Mouse (Mus musculus) forebrain, embryonic 11.5 days (tissue): Measurements from ENCODE around the gene Gm20388. TPM values are rescaled to one million over a fixed set of nuclear protein-coding genes. Genes with fewer than 3 reads are reported as not detected.

Experiments used
- ATAC-seq: fragments of 200-750 bp; cut with Nextera tagmentation; replicated peaks from 2 replicates; pipeline ENCODE4 v1.8.0; 2017; ENCODE audit warnings: moderate TSS enrichment; ENCODE audit not compliant: low FRiP score
- DNase-seq: peaks from one replicate; pipeline ENCODE4 v3.0.0-alpha.2; 2017; ENCODE audit warnings: low spot score
- H3K27ac ChIP-seq: fragments of 300-500 bp; sonication (generic); 2 replicates; pipeline ENCODE4 v1.5.1; 2014; ENCODE audit warnings: low read depth, low read length
- H3K27me3 ChIP-seq: fragments of 300-500 bp; sonication (generic); 2 replicates; pipeline ENCODE4 v1.6.1; 2014; ENCODE audit warnings: mild to moderate bottlenecking, low read length, mixed read lengths; ENCODE audit not compliant: control insufficient read depth, insufficient read depth
- H3K36me3 ChIP-seq: fragments of 300-500 bp; sonication (generic); 2 replicates; pipeline ENCODE4 v1.6.1; 2014; ENCODE audit warnings: mild to moderate bottlenecking, low read length, moderate library complexity, mixed read lengths; ENCODE audit not compliant: control insufficient read depth, insufficient read depth
- H3K4me1 ChIP-seq: fragments of 300-500 bp; sonication (generic); replicated peaks from 2 replicates; pipeline ENCODE4 v1.6.1; 2014; ENCODE audit warnings: low read length, mixed read lengths; ENCODE audit not compliant: control insufficient read depth, insufficient read depth
- H3K4me2 ChIP-seq: fragments of 300-500 bp; sonication (generic); 2 replicates; pipeline ENCODE4 v1.6.1; 2014; ENCODE audit warnings: low read depth, mild to moderate bottlenecking, low read length, moderate library complexity, mixed read lengths; ENCODE audit not compliant: severe bottlenecking
- H3K4me3 ChIP-seq: fragments of 300-500 bp; sonication (generic); 2 replicates; pipeline ENCODE4 v1.5.1; 2014; ENCODE audit warnings: low read depth, low read length
- H3K9ac ChIP-seq: fragments of 300-500 bp; sonication (generic); 2 replicates; pipeline ENCODE4 v1.6.1; 2014; ENCODE audit warnings: low read length
- H3K9me3 ChIP-seq: fragments of 300-500 bp; sonication (generic); 2 replicates; pipeline ENCODE4 v1.6.1; 2016; ENCODE audit warnings: low read length, mixed read lengths; ENCODE audit not compliant: control insufficient read depth
- WGBS: fragments of 180-500 bp; shearing (Covaris S2); extraction: QIAGEN DNeasy Blood & Tissue Kit; methylation state at CpG from one replicate; pipeline ENCODE4 v1.1.7; 2014; 5-methylcytosine and 5-hydroxymethylcytosine counted together
- polyA plus RNA-seq: library from polyadenylated mRNA; unstranded; fragments of >200 nt; fragmentation: Nextera tagmentation; extraction: Ambion mirVana; gene quantifications from 2 replicates; pipeline ENCODE4 v1.2.1, GENCODE M21; 2014

The Gm20388 gene
- polyA plus RNA-seq, 1 experiment from 2014 or later: not detected

DNA sequence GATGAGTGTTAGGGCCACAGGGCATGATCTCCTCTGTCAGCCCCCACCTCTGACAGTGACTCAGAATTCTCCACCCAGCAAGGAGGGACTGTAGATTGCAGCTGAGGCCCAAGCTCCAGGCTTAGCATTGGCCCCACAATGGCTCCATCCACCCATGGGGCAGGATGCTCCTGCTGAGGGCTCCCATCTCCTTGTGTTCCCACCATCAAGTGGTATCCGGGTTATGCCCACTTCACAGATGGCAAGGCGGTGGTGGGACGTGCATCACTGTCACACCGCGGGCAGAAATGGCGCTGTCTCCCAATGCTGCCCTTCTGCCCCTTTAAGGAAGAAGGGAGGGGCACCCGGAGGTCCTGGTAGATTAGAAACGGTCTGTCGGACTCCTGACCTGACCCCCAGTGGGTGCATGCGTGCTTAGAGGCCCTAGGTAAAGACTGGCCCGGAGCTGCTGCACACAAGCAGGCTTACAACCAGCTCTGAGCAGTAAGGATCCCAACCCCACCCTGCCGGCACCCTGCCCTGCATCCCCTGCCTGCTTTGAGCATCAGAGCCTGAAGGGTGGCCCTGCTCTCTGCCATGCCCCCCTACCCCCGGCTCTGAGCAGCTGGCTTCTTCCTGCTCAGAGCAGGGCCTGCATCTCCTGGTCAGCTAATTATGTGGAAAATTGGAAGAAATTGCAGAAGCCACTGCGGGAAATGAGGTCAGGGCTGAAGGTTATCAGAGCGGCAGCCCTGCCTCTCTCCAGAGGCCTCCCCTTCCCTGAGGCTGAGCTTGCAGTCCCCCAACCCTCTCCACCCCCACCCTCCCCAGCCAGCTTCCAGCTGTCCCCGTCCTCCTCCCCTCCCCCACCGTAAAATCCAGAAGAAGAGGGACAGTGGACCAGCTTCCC lies 384.6 kb downstream of the Gm20388 start:
- no peak overlapping the region for H3K4me3 ChIP-seq
- peak overlapping the region; percentile 43 for H3K9ac ChIP-seq
- no peaks in the 10 kb centered on the region for H3K9me3 ChIP-seq
- peaks cover 8% of the 10 kb centered on the region for H3K27me3 ChIP-seq
- H3K27ac ChIP-seq: peak overlapping the region; percentile 86
- no peaks in the 10 kb centered on the region for H3K36me3 ChIP-seq
- H3K4me2 ChIP-seq: peak overlapping the region; percentile 26; the same call in 1 of the 2 replicates
- WGBS: 18% methylated on average over 15 of the region's 17 CpGs
- DNase-seq (peak; percentile 71), ATAC-seq (peak; percentile 32; the same call in 1 of the 2 replicates)
- H3K4me1 ChIP-seq: peaks cover 73% of the 10 kb centered on the region

DNA sequence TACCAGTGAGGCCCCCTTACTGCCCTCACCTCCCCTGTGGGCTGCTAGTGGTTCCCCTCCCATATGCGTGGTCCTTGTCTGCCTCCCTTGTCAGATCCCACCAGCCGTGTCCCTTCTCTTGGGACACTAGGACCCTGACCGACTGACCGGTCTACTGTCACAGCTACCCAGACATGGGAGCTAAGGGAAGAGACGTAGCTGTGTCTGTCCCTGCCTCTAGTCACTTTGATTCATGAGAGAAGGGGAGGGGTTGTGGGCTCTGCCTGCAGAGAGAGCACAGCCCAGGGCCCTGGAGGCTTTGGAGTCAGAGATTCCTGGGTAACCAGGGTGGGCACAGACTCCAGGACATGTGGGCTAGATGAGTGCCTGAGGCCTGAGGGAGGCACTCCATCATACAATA lies 386.4 kb downstream of the Gm20388 start:
- WGBS: 48% methylated on average over 5 of the region's 5 CpGs
- Histone ChIP-seq H3K4me1 (peaks cover 77% of the 10 kb centered on the region), H3K9ac (peak overlapping the region; percentile 37; the same call in 1 of the 2 replicates), H3K36me3 (no peaks in the 10 kb centered on the region), H3K4me3 (no peak overlapping the region), H3K4me2 (no peak overlapping the region), H3K27me3 (peaks cover 8% of the 10 kb centered on the region), H3K9me3 (no peaks in the 10 kb centered on the region), H3K27ac (no peak overlapping the region)
- ATAC-seq: no peak
- DNase-seq: no peak

DNA sequence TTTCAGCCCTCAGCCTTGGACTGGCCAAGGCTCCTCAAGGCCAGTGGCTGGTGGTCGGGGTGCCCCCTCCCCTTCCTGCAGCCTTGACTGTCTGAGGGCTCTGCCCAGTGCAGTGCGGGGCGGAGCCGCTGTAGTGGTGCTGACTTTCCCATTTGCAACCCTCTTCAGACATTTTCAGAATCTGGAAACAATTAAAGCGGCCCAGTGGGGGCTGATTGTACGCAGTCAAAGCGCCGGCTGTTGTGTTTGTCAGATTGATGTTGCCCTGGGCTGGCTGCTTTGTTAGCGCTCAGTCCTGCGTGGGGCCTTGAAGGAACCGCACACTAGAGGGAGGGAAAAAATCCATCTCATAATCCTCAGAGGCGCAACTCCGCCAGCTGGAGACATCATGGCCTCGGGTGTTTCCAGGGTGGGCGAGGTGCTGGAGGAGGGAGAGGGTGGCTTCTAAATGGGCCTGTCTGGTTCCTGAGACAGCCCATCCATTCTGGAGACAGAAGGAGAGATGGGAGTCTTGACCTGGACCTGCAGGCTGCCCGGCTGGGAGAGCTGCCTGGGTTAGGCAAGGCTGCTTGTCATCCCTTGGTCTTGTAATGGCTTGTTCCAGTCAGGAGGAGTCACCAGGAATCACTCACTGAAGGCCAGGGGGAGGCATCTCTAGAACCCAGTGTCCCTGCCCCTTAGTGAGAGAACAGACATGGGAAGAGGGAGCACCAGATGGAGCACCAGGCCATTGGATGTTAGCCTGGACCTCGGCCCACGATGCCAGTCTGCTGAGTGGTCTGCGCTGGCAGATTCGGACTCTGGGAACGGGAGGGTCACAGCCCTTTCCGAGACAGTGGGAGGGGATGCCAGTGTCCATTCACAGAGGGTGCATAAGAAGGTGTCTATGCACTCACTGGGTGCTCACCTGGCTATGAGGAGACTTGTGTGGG lies 388.2 kb downstream of the Gm20388 start:
- H3K4me1 ChIP-seq: peaks cover 68% of the 10 kb centered on the region
- H3K4me3 ChIP-seq: no peak overlapping the region
- H3K36me3 ChIP-seq: no peaks in the 10 kb centered on the region
- H3K27me3 ChIP-seq: peaks cover 8% of the 10 kb centered on the region
- ATAC-seq (peak; percentile 56), DNase-seq (peak; percentile 76)
- H3K9me3 ChIP-seq: no peaks in the 10 kb centered on the region
- 0 out of 2 replicates have a peak overlapping the region, but pooled peaks have one; percentile 15 for H3K4me2 ChIP-seq
- H3K9ac ChIP-seq: peak overlapping the region; percentile 2; the same call in 1 of the 2 replicates
- peak overlapping the region; percentile 83 for H3K27ac ChIP-seq
- WGBS: 29% methylated on average over 22 of the region's 22 CpGs

GRCm38 (mm10) chr8:120300601-120301141 lies 390.0 kb downstream of the Gm20388 start:
- peaks cover 11% of the 10 kb centered on the region for H3K27me3 ChIP-seq

GRCm38 (mm10) chr8:120302941-120303675 lies 392.5 kb downstream of the Gm20388 start:
- DNase-seq (no peak), ATAC-seq (no peak)
- H3K27me3 ChIP-seq: peaks cover 22% of the 10 kb centered on the region
- 61% methylated on average over 11 of the region's 11 CpGs for WGBS
- no peak overlapping the region for H3K9ac ChIP-seq
- peaks cover 56% of the 10 kb centered on the region for H3K4me1 ChIP-seq
- no peaks in the 10 kb centered on the region for H3K36me3 ChIP-seq
- H3K4me3 ChIP-seq: no peak overlapping the region
- peak overlapping the region; percentile 81 for H3K27ac ChIP-seq
- no peaks in the 10 kb centered on the region for H3K9me3 ChIP-seq
- H3K4me2 ChIP-seq: no peak overlapping the region

More at GRCm38 (mm10) chr8:120300601-120301141, 390.0 kb downstream of the Gm20388 start:
- ATAC-seq (no peak; the same call in 1 of the 2 replicates), DNase-seq (peak; percentile 91)
- Histone ChIP-seq H3K4me3 (no peak overlapping the region), H3K4me2 (no peak overlapping the region), H3K4me1 (peaks cover 61% of the 10 kb centered on the region), H3K9ac (peak overlapping the region; percentile 20; the same call in 1 of the 2 replicates), H3K27ac (0 out of 2 replicates have a peak overlapping the region, but pooled peaks have one; percentile 20), H3K36me3 (no peaks in the 10 kb centered on the region), H3K9me3 (no peaks in the 10 kb centered on the region)
- WGBS: 3% methylated on average over 13 of the region's 13 CpGs

DNA sequence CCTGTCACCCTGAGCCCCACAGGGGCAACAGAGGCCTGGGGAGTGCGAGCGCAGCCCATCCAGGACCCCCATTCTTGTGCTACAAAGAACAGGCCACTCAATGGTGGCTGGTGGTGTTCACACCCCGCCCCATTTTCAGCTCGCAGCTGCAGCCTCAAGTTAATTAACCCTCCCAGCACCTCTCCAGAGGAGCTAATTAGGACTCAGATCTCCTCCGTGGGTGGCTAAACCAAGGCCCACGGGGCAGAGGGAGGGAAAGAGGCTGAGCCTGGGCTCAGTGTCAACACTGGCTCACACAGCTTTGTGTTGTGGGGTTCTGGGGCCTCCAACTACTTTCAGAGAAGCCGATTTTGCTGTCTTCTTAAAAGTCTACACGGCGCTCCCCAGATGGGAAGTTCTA lies 393.5 kb downstream of the Gm20388 start:
- Histone ChIP-seq H3K4me1 (peaks cover 55% of the 10 kb centered on the region), H3K36me3 (no peaks in the 10 kb centered on the region), H3K27ac (peak overlapping the region; percentile 81), H3K9ac (no peak overlapping the region), H3K4me3 (no peak overlapping the region), H3K27me3 (peaks cover 24% of the 10 kb centered on the region), H3K4me2 (peak overlapping the region; percentile 11), H3K9me3 (no peaks in the 10 kb centered on the region)
- DNase-seq (peak; percentile 87), ATAC-seq (peak; percentile 78)
- WGBS: 4% methylated on average over 9 of the region's 9 CpGs

DNA sequence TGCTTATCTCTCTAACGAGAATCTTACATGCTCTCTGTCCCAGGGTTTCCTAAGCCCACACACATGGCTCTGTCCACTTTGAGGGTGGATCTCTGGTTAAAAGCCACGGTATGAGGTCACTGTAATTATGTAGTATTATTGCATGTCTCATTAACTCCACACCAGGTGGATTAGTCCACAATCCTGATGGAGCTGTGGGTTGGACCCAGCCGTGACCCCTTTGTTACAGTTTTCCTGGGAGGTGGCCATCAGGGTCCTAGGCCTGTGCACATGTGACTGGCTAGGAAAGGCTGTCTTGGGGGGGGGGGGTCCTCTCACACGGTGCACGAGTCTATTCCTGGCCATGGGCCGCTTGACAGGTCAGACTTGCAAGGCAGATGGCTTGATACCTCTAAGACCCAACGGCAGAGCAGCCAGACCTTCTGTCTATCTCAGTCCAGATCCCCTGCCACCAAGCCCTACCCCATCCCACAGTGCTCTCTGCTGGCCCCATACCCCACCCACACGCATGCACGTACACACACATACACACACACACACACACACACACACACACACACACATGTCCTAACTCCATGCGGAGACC lies 395.3 kb downstream of the Gm20388 start:
- 73% methylated on average over 10 of the region's 10 CpGs for WGBS
- no peak overlapping the region for H3K4me2 ChIP-seq
- no peak overlapping the region for H3K9ac ChIP-seq
- no peak overlapping the region for H3K27ac ChIP-seq
- peaks cover 24% of the 10 kb centered on the region for H3K27me3 ChIP-seq
- ATAC-seq: no peak
- DNase-seq: no peak
- H3K9me3 ChIP-seq: no peaks in the 10 kb centered on the region
- H3K4me3 ChIP-seq: no peak overlapping the region
- peaks cover 53% of the 10 kb centered on the region for H3K4me1 ChIP-seq
- no peaks in the 10 kb centered on the region for H3K36me3 ChIP-seq
